In genomic region chr4:82176723-82177122, GRCm38 (mm10) we compare ENCODE assay signal across 30 mouse cellular contexts.
"Had no signal": no experiment of that assay in that cellular context is flagged by ENCODE, and none has a peak within 500 bp of the region (broad histone marks: within the 10 kb centered on the region; RNA-seq: fewer than 3 reads in every experiment).

No protein-coding gene starts in this region.

- H3K4me2 ChIP-seq: limb, embryonic 12.5 days; liver, embryonic 11.5 days; liver, embryonic 12.5 days; liver, embryonic 13.5 days; liver, embryonic 15.5 days; lung, embryonic 14.5 days; lung, embryonic 15.5 days; midbrain, embryonic 11.5 days; midbrain, embryonic 12.5 days; midbrain, embryonic 13.5 days; midbrain, embryonic 15.5 days; neural tube, embryonic 12.5 days had no signal

- H3K9ac ChIP-seq: limb, embryonic 12.5 days; liver, embryonic 12.5 days; liver, embryonic 13.5 days; liver, embryonic 14.5 days; liver, embryonic 15.5 days; liver, postnatal 0 days; lung, embryonic 14.5 days; lung, embryonic 15.5 days; midbrain, embryonic 12.5 days; midbrain, embryonic 13.5 days; midbrain, embryonic 15.5 days; neural tube, embryonic 12.5 days had no signal

- H3K9me3 ChIP-seq: limb, embryonic 12.5 days; liver, embryonic 12.5 days; liver, embryonic 13.5 days; liver, embryonic 15.5 days; lung, embryonic 15.5 days; midbrain, embryonic 10.5 days; midbrain, embryonic 12.5 days; midbrain, embryonic 13.5 days; midbrain, embryonic 15.5 days; neural tube, embryonic 12.5 days had no signal

- H3K4me3 ChIP-seq: left cerebral cortex, adult 2 months; limb, embryonic 12.5 days; liver, embryonic 12.5 days; liver, embryonic 13.5 days; liver, embryonic 15.5 days; lung, embryonic 15.5 days; megakaryocyte, embryonic 14.5 days; midbrain, embryonic 10.5 days; midbrain, embryonic 12.5 days; midbrain, embryonic 13.5 days; midbrain, embryonic 15.5 days; myocyte; neural tube, embryonic 12.5 days had no signal

- H3K27me3 ChIP-seq: limb, embryonic 12.5 days; liver, embryonic 12.5 days; liver, embryonic 13.5 days; liver, embryonic 15.5 days; lung, embryonic 15.5 days; midbrain, embryonic 12.5 days; midbrain, embryonic 13.5 days; midbrain, embryonic 15.5 days; neural tube, embryonic 12.5 days had no signal

- H3K36me3 ChIP-seq: limb, embryonic 12.5 days; liver, embryonic 12.5 days; liver, embryonic 13.5 days; liver, embryonic 15.5 days; lung, embryonic 15.5 days; midbrain, embryonic 10.5 days; midbrain, embryonic 12.5 days; midbrain, embryonic 13.5 days; midbrain, embryonic 15.5 days; neural tube, embryonic 12.5 days had no signal

- ATAC-seq: liver, embryonic 12.5 days; liver, postnatal 0 days; lung, postnatal 0 days; midbrain, embryonic 13.5 days; midbrain, embryonic 15.5 days; midbrain, embryonic 16.5 days had no signal

- H3K4me1 ChIP-seq: liver, embryonic 12.5 days; liver, embryonic 13.5 days; liver, embryonic 15.5 days; megakaryocyte, embryonic 14.5 days; midbrain, embryonic 10.5 days; midbrain, embryonic 12.5 days; midbrain, embryonic 13.5 days; midbrain, embryonic 15.5 days; neural tube, embryonic 12.5 days had no signal

- DNase-seq: left cerebral cortex, postnatal 4 days; liver; liver, embryonic 13.5 days; liver, postnatal 0 days; lung, adult 18-20 months; lung, adult 2 months; lung, embryonic 14.5 days; lung, postnatal 10 days; lung, postnatal 14 days; lung, postnatal 36 days; lung, postnatal 4 days; midbrain, embryonic 14.5 days had no signal

- H3K27ac ChIP-seq: left cerebral cortex, adult 2 months; limb, embryonic 12.5 days; liver, embryonic 12.5 days; liver, embryonic 13.5 days; liver, embryonic 14.5 days; liver, embryonic 15.5 days; lung, embryonic 15.5 days; macrophage; midbrain, embryonic 10.5 days; midbrain, embryonic 12.5 days; midbrain, embryonic 13.5 days; midbrain, embryonic 15.5 days; neural tube, embryonic 12.5 days had no signal
